Mouse (Mus musculus) right cerebral cortex, postnatal 36 days (tissue): ENCODE measurements around the gene Sh2d4b.
A peak's percentile ranks its signal among the peaks of the same experiment; 100 is the strongest.

Source experiments
- DNase-seq, 2 experiments: peaks; one replicate each; pipeline ENCODE4 v3.0.0; 2022; ENCODE audit warnings: low spot score in 2 of 2, mixed read lengths in 1 of 2

The Sh2d4b gene

GRCm38 (mm10) chr14:40837397-40837796 is 55.7 kb downstream of the Sh2d4b start:
- DNase-seq: no peak

GRCm38 (mm10) chr14:40830505-40830904 is 62.6 kb downstream of the Sh2d4b start:
- DNase-seq: no peak

GRCm38 (mm10) chr14:40830094-40830493 is 63.0 kb downstream of the Sh2d4b start:
- no peak for DNase-seq

GRCm38 (mm10) chr14:40818051-40818450 is 75.0 kb downstream of the Sh2d4b start:
- no peak for DNase-seq

GRCm38 (mm10) chr14:40816715-40817114 is 76.4 kb downstream of the Sh2d4b start:
- no peak for DNase-seq

GRCm38 (mm10) chr14:40791606-40792005 is 101.5 kb downstream of the Sh2d4b start:
- peak; percentile 34 to 39 for DNase-seq

GRCm38 (mm10) chr14:40789110-40789509 is 104.0 kb downstream of the Sh2d4b start:
- no peak for DNase-seq

- no peak for DNase-seq
Observed at GRCm38 (mm10) chr14:40769097-40770090, 123.7 kb downstream of the Sh2d4b start.
